Mouse (Mus musculus) retina, embryonic 14.5 days (tissue): ENCODE results near the gene Olfr374.

Experiments used
- DNase-seq: peaks from one replicate; pipeline ENCODE4 v3.0.0-alpha.2; 2015; ENCODE audit warnings: low spot score

The Olfr374 gene

DNA sequence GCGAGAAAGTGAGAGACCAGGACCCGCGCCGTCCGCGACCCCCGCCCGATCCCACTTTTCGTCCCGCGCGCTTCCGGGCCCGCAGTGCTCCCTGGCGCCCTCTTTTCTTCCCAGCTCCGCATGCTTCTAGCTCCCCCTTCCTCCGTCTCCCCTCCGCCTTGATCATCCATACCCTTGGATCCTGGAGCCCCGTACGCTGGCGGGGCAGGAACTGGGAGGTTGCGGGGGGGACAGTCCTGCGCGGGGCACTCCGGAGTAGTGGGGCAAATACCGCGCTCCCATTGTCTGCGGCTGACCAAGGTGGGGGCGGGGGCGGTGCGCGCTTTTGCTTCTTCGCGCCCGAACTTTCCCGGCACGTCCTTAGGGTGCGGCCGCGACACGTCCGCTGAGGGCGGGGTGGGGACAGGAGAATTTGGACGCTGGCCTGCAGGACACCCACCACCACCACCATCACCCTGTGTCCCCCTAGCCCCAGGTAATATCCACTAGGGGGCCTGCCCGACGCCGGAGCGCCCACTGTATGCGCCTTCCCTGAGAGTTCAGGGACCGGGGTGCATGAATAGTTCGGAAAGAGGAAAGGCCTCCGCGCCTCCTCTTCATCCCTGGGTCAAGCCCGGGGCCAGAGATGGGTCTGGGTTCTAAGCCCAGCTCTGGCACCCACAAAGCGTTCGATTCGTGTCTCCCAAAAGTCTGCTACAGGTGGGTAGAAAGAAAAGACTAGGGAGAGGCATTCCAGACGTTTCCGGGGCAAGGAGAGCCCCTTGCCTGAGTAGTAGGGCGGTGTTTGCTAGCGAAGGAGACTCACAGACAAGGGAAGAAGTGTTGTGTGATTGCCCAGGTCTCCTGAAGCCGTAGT is 28.8 kb downstream of the Olfr374 start:
- DNase-seq, result peak; percentile 68

DNA sequence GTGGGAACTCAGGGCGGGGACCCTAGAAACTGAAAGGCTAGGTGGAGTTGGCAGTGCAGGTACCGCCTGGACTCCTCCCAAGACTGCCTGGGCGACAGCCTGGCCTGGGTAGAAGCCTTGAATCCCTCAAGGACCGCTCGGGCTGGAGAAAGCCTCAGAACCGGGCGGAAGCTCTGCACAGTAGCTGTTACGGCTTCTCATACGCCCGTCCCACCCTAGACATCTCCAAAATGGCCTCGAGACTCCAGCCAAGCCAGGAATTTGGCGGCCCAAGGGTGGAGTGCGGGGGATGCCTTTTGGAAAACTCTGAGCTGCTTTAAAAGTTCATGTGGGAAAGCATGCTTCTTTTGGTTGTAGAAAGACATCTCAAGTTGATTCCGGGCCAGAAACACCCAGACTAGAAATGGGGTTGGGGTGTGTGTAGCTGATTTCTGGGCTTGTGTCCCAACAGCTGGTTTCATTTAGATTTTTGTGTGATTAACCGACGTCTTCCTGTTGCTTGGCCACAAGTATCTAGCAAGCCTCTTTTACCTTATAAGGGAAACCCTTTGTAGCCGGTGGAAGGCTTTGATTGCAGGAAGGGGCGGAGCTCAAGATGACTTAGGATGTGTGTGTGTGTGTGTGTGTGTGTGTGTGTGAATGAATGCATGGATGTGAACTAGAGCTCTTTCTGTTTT is 29.6 kb downstream of the Olfr374 start:
- DNase-seq, result peak; percentile 61

DNA sequence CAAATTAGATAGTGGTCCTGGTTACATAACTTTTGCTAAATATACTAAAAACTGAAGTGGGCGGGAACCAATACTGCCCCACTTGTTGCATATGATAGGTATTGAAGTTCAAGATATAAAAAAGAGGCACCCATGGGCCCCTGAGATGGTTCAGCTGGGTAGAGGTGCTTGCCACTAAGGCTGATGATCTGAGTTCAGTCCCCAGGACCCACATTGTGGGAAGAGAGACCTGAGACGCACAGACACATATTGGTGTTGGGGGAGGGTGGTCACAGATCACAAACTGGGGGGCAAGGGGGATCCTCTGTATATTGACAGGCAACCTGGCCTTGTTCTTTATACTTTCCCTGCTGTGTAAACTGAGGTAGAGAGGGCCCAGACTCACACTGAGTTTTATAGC is 30.6 kb downstream of the Olfr374 start:
- DNase-seq, result no peak

DNA sequence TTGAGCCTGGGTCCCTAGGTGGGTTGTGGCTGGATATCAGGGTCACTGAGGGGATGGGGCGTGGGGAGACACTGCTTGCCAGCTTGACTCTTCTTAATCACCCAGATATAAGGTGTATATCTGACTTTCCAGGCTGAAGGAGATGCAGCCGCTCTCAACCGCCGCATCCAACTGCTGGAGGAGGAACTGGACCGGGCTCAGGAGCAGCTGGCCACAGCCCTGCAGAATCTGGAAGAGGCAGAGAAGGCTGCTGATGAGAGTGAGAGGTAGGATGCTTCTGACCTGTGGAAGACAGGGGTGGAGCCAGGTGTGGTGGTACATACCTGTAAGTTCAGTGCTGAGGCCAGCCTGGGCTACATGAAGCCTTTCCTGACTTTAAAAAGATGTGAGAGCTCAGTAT is 31.6 kb downstream of the Olfr374 start:
- no peak for DNase-seq

DNA sequence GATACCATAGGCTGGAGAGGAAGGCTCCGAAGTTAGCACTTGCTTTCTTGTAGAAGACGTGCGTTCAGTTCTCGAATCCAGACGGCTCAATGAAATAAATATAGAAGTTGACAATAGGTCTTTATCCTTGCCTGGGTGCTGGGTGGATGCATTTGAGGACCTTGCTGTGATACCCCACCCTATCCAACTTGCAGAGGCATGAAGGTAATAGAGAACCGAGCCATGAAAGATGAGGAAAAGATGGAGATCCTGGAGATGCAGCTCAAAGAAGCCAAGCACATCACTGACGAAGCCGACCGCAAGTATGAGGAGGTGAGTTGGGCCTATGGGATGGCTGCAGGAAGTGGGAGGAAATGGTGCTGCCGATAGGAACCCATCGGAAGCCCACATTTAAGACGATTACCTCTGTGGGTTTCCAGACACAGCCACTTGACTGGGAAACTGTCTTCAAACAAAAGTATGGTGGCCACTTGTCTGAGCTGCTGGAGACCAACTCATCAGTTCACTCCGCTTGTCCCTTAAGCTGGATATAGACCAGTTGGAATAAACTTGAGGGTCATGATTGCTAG is 36.5 kb downstream of the Olfr374 start:
- no peak for DNase-seq

DNA sequence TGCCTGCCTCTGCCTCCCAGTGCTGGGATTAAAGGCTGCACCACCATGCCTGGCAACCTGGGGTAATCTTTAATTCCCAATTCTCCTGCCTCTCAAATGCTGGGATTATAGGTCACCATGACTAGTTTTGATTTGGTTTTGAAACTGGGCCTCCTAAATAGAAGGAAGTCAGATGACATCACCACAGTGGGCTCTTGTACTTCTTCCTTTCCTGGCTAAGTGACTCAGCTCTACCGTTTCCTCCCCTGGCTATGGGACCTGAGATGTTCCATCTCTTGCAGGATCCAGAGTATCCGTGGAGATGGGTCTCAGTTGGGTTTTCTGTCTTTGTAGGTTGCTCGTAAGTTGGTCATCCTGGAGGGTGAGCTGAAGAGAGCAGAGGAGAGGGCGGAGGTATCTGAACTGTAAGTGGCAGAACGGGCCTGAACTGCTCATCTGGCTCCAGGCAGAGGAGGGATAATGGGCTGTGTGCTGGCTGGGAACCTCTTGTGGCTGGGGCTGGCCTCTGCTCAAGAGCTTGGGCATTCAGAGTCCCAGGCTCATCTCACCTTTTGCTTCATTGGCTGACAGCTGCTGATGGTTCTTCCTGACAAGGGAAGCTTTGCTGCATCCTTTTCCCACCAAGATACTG is 37.6 kb downstream of the Olfr374 start:
- DNase-seq, result no peak

DNA sequence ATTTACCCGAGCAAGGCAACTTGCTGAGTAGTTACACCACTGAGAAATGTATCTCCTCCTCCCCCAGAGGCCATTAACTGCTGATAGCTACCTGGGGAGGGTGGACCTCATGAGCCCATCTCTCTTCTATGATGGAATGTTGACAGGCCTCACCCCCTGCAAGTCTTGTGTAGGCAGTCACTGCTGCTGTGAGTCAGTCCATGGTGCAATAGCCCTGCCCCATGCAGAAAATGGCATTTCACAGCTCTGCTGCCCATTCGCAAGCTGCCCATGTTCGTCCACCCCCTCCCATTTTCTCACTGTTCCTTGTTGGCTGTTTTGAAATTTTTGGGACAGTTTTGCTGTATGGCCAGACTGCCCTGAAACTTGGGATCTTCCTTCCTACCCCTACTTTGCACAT is 38.7 kb downstream of the Olfr374 start:
- DNase-seq, result no peak

DNA sequence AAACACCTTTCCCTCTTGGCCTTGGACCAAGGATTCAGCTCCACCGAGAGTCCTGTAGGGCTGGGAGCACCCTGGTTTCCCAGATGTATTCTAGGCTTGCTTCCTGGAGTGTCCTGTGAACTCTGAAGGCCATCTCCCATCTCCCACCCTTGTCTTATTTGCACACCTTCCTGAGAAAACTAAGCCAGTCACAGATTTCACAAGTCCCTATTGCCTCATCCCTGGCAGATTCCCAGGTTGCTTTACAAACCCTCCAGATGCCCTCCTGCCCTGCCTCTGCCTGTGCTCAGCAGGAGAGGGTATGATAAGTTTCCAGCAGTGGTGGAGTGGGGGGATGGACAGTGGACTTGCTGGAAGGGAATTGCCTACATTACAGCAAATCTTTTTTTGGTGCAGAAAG is 39.2 kb downstream of the Olfr374 start:
- no peak for DNase-seq

DNA sequence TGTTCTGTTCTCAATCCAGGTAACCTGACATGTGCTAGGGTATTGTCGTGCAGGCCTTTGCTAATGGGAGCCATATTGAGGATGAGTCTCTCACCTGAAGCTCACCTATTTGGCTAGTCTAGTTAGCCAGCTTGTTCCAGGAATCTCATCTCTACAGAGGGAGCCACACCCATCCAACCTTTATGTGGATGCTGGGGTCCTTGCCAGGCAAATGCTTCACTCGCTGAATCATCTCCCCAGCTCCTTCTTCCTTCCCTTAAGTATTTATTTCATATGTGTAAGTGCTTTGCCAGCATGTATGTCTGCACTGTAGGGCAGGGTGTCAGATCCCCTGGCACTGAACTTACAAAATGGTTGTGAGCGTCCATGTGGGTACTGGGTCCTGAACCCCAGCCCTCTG is 39.7 kb downstream of the Olfr374 start:
- DNase-seq, result no peak

DNA sequence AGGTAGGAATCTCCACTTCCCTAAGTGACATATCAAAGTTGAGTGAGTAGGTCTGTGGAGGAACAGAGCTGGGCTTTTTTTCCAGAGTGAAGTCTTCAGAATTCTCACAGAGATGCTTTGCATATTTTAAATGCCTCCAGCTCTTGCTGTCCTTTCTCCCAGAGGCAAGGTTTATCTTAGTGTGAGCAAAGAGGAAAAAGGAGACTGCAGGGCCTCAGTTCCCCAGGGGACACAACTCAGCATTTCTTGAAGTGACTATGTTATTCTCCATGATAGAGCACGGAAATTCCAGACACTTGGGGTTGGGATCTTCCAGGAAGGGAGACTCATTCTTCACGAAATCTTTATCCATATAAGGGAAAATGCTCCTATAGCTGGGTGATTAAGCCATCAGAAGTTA is 40.4 kb downstream of the Olfr374 start:
- DNase-seq, result no peak

DNA sequence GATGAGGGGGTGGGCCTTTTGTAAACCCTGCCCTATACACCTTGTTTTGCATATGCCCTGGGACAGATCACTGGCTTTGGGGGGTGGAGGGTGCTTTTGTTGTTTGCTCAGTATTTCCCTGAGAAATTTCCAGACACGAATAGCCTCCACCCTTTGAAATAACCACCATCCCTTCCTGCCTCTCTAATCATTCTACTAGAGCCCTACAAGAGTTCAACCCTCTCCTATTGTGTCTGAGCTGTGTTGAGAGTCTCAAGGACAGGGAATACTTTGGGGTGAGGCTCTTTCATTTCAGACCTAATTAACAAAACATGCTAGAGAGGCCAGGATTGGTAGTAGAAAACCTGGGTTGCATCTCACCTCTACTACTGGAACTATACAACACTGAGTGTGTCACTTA is 42.2 kb downstream of the Olfr374 start:
- no peak for DNase-seq

DNA sequence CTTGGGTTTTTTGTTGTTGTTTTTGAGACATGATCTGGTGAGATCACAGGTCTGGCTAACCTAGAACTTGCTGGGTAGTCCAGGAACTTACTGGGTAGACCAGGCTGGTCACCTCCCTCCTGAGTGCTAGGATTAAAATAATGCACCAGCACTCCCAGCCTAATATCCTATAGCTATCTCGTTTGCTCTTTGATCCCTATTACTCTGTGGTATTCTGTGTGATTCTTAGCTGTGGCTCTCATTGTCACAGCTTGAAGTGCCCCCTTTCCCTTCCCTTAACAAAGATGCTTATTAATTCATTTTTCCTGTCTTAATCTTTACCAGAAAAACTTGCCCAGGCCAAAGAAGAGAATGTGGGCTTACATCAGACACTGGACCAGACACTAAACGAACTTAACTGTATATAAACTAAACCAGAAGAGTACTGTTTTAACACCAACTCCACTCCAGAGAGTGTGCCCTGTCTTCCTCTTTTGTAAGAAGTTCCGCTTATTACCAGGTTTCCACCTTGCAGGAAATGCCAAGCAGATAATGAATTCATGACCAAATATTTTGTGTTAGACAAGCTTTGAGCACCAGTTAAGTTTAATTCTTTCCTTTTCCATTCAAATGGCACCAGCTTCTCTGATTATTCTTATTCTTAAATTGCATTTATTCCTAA is 44.7 kb downstream of the Olfr374 start:
- DNase-seq, result no peak

DNA sequence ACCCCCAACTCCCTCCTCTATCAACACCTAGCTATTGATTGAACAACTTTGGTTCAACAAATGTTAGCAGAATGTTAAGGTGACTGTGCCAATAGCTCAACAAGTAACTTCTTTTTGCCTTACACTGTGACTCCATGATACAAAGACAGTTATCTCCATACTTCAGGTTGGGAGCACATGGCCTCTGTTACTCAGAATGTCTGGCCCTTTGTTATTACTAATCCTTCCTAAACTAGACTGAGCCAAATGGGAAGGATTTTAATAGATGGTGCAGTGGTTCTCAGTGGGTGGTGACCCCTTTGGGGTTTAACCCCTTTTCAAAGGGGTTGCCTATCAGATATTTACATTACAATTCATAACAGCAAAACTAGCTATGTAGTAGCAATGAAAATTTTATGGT is 46.5 kb downstream of the Olfr374 start:
- no peak for DNase-seq

DNA sequence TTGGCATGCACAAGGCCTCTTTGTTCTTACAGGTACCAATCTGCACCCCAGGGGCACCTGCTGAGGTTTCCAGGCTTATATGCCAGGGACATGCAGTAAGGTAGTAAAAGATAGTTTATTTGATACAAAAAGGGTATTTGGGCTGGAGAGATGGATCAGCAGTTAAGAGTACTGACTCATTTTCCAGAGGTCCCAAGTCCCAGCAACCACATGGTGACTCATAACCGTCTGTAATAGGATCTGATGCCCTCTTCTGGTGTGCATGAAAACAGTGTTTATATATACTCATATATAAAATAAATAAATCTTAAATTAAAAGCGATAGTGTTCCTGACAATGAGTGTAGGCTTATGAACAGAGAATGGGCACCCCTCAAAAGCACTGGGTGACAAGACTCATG is 51.3 kb downstream of the Olfr374 start:
- DNase-seq, result no peak

DNA sequence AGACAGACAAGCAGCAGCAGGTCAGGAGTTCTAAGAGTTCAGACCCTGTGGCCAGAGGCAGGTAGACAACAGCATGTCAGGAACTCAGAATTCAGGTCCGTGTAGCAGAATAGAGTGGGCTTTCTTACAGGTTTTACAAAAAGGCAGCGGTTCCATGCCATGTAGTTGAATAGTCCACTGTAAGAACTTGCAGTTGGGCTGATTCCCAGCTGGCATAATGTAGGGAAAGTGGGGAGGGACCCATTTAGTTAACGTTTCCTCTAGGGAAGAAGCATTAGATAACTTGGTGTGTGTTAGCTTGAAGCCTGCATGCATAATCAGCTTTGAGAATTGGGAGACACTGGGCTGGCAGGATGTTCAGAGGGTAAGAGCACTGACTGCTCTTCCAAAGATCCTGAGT is 51.9 kb downstream of the Olfr374 start:
- no peak for DNase-seq

DNA sequence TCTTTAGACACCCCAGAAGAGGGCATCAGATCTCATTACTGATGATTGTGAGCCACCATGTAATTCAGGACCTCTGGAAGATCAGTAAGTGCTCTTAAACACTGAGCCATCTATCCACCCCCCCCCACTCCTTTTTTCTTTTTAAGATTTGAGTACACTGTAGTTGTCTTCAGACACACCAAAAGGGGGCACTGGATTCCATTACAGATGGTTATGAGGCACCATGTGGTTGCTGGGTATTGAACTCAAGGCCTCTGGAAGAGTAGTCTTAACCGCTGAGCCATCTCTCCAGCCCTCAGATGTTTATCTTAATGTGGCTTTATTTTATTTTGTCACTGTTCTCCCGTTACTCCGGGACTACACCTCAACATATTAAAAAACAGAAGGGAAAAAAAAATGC is 53.2 kb downstream of the Olfr374 start:
- peak; percentile 7 for DNase-seq

DNA sequence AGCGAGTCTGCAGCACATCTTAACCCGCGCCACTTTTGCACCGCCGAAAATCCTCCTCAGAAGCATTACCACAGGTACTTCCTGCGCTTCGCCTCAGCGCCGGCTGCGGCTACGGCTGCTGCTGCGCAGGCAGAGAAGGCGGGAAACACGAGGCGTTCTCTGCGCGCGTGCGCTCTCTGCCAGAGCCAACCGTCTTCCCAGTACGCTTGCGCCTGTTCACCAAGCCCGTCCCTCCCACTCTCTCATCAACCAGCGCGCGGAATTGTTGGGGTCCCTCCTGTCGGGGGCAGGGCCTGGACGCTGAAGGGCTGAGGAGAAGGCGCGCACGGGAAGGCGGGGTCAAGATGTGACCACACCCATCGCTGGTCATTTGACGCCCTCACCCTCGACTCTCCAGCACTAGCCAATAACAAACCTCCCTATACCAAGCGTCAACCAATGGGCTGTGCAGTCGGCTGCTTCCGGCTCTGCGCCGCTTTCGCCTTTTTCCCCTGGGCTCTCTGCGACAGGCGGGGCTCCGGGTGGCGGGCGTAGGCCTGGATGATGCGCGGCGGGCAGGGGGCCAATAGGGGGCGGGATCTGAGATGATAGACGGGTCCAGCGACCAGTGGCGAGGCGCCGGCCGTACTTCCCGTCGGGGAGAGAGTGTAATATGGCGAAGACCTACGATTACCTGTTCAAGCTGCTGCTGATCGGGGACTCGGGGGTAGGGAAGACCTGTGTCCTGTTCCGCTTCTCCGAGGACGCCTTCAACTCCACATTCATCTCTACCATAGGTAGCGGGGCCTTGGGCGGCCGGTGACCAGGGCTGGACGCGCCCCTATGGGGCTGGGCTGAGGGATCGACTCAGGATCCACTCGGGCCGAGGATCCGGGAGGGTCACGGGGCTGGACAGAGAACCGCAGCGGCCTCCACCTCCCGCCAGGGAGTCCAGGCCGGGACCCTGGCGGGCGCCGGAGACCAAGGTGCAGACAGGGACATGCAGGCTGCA is 54.2 kb downstream of the Olfr374 start, which contains the start of gene Rab8a:
Rab8a (plus strand) TSS at position 494 of the 991 bp plus-strand sequence.
- DNase-seq, result peak; percentile 99

DNA sequence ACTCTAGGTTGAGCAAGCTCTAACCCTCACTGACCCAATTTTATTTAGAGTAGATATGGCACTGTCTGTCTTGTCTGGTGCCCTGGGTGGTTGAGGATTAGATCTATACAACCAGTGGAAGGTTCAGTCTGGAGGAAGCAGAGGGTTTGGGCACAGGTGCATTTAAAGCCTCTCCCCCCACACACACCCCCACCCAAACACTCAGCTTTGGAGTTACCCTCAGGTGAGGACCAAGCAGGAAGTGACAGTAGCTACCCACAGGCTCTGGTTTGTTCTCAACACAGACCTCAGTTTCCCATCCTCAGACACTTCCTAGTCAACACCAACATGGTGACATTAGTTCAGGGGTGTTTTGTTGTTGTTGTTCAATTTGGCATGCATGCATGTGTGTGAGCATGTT is 56.0 kb downstream of the Olfr374 start:
- DNase-seq, result no peak
